Comparison of ENCODE assay signal across 26 mouse cellular contexts in the genomic region with DNA sequence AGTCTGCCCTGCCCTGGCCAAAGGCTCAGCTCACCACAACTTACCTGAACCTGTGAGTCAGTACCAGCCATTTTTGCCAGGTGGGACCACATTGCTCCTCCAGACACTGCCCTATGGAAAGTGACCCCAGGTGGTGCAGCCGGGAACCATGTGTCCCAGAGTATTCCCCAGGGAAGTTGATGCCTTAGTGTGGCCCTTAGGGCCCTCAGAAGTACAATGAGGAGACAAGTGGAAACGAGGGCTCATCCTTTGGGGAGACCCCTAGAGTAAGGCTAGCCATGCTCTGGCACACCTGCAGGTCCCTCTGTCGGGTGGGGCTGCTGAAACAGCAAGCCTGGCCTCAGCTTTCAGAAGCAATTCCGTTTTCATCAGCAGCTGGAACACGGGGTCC. TPM values are rescaled to one million over a fixed set of nuclear protein-coding genes. Genes with fewer than 3 reads are reported as not detected.
A peak's percentile ranks its signal among the peaks of the same experiment; 100 is the strongest.
DNase-seq lines count a peak whose midpoint lies in the region; ATAC-seq and TF ChIP-seq lines count a peak whose summit lies in the region.
"Had no signal": no experiment of that assay in that cellular context is flagged by ENCODE, and none has a peak within 500 bp of the region (broad histone marks: within the 10 kb centered on the region; RNA-seq: fewer than 3 reads in every experiment).

No protein-coding gene starts in this region.

- H3K36me3 ChIP-seq in hindbrain, embryonic 13.5 days: peaks cover 45% of the 10 kb centered on the region
- H3K36me3 ChIP-seq in hindbrain, embryonic 10.5 days: peaks cover 43% of the 10 kb centered on the region
- H3K36me3 ChIP-seq in midbrain, embryonic 11.5 days (ENCODE audit: control insufficient read depth, insufficient read depth, low read length): no peaks in the 10 kb centered on the region
- H3K36me3 ChIP-seq in midbrain, embryonic 16.5 days (ENCODE audit: control insufficient read depth, insufficient read depth, low read length): peaks cover 12% of the 10 kb centered on the region

- H3K9ac ChIP-seq in hindbrain, embryonic 13.5 days: 0 out of 2 replicates have a peak overlapping the region, but pooled peaks have one; percentile 21
- H3K9ac ChIP-seq in midbrain, embryonic 11.5 days (ENCODE audit: low read length): no peak overlapping the region
- H3K9ac ChIP-seq in midbrain, embryonic 16.5 days (ENCODE audit: low read depth, low read length): no peak overlapping the region
- H3K9ac ChIP-seq: forebrain, embryonic 13.5 days; hindbrain, embryonic 15.5 days; intestine, embryonic 15.5 days had no signal

- no peak for TF ChIP-seq CTCF in olfactory bulb, adult 2 months (IDR thresholded peaks at IDR 0.05; ENCODE audit: insufficient read depth, low read depth, low read length)

- no peak overlapping the region for H3K4me3 ChIP-seq in hindbrain, embryonic 13.5 days
- H3K4me3 ChIP-seq in hindbrain, embryonic 10.5 days: no peak overlapping the region
- H3K4me3 ChIP-seq in midbrain, embryonic 11.5 days (ENCODE audit: low read depth, low read length): no peak overlapping the region
- H3K4me3 ChIP-seq in midbrain, embryonic 16.5 days (ENCODE audit: low read depth, low read length): no peak overlapping the region
- no peak overlapping the region for H3K4me3 ChIP-seq in olfactory bulb, adult 2 months (ENCODE audit: insufficient read depth, low read depth, low read length)
- H3K4me3 ChIP-seq: forebrain, embryonic 10.5 days; forebrain, embryonic 13.5 days; hindbrain, embryonic 15.5 days; intestine, embryonic 15.5 days had no signal

- TF ChIP-seq POLR2A in olfactory bulb, adult 2 months (IDR thresholded peaks at IDR 0.05; ENCODE audit: insufficient read depth, low read depth, low read length): no peak

- 0 out of 2 replicates have a peak overlapping the region, but pooled peaks have one; percentile 20 for H3K27ac ChIP-seq in hindbrain, embryonic 13.5 days
- H3K27ac ChIP-seq in hindbrain, embryonic 10.5 days: no peak overlapping the region
- H3K27ac ChIP-seq in midbrain, embryonic 11.5 days (ENCODE audit: low read depth, low read length): no peak overlapping the region
- H3K27ac ChIP-seq in midbrain, embryonic 16.5 days (ENCODE audit: low read length): no peak overlapping the region
- peak overlapping the region; percentile 59; the same call in 1 of the 2 replicates for H3K27ac ChIP-seq in olfactory bulb, adult 2 months (ENCODE audit: insufficient read depth, low read depth, low read length)
- H3K27ac ChIP-seq: forebrain, embryonic 10.5 days; forebrain, embryonic 13.5 days; hindbrain, embryonic 15.5 days; intestine, embryonic 15.5 days had no signal

- 88% methylated on average over 5 of the region's 5 CpGs for WGBS in hindbrain, embryonic 13.5 days
- WGBS in hindbrain, embryonic 10.5 days: 88% methylated on average over 5 of the region's 5 CpGs
- WGBS in midbrain, embryonic 11.5 days: 82% methylated on average over 5 of the region's 5 CpGs
- WGBS in midbrain, embryonic 16.5 days: 86% methylated on average over 5 of the region's 5 CpGs
- 77% methylated on average over 5 of the region's 5 CpGs for WGBS in olfactory bulb, adult 2 months

- no peak for ATAC-seq in hindbrain, embryonic 13.5 days (ENCODE audit: low FRiP score)
- no peak for ATAC-seq in midbrain, embryonic 11.5 days (ENCODE audit: low FRiP score)
- ATAC-seq in midbrain, embryonic 16.5 days: no peak
- ATAC-seq: intestine, embryonic 15.5 days had no signal

- peak; percentile 83 for DNase-seq in heart, adult 11 months
- no peak for DNase-seq in heart, postnatal 10 days
- DNase-seq in hindbrain, embryonic 10.5 days (ENCODE audit: low spot score): no peak
- DNase-seq in midbrain, embryonic 11.5 days (ENCODE audit: low spot score, missing footprints): peak; percentile 82
- DNase-seq: adrenal gland, adult 2 months; adrenal gland, postnatal 14 days; B cell, adult 2 months; cerebellum, adult 11 months; cerebellum, adult 8-10 months; gastrocnemius, postnatal 10 days; gastrocnemius, postnatal 36 days; heart, postnatal 36 days had no signal

- H3K4me1 ChIP-seq in hindbrain, embryonic 13.5 days (replicated peaks): peaks cover 14% of the 10 kb centered on the region
- H3K4me1 ChIP-seq in hindbrain, embryonic 10.5 days (replicated peaks): peaks cover 17% of the 10 kb centered on the region; the same call in 1 of the 2 replicates
- peaks cover 2% of the 10 kb centered on the region; the same call in 1 of the 2 replicates for H3K4me1 ChIP-seq in midbrain, embryonic 11.5 days (ENCODE audit: control insufficient read depth, insufficient read depth, low read length)
- H3K4me1 ChIP-seq in midbrain, embryonic 16.5 days (ENCODE audit: control insufficient read depth, insufficient read depth, low read length): no peaks in the 10 kb centered on the region
- peaks cover 49% of the 10 kb centered on the region for H3K4me1 ChIP-seq in olfactory bulb, adult 2 months (ENCODE audit: control insufficient read depth, insufficient read depth, low read length)
- H3K4me1 ChIP-seq: intestine, embryonic 15.5 days had no signal

- H3K27me3 ChIP-seq in hindbrain, embryonic 13.5 days: no peaks in the 10 kb centered on the region
- H3K27me3 ChIP-seq in hindbrain, embryonic 10.5 days (ENCODE audit: insufficient read depth, poor library complexity, severe bottlenecking): no peaks in the 10 kb centered on the region
- H3K27me3 ChIP-seq in midbrain, embryonic 11.5 days (ENCODE audit: control insufficient read depth, insufficient read depth, low read length): no peaks in the 10 kb centered on the region
- no peaks in the 10 kb centered on the region for H3K27me3 ChIP-seq in midbrain, embryonic 16.5 days (ENCODE audit: control insufficient read depth, insufficient read depth, low read depth, low read length)
- H3K27me3 ChIP-seq: forebrain, embryonic 13.5 days; hindbrain, embryonic 15.5 days had no signal

- H3K9me3 ChIP-seq in hindbrain, embryonic 13.5 days: no peaks in the 10 kb centered on the region
- no peaks in the 10 kb centered on the region for H3K9me3 ChIP-seq in hindbrain, embryonic 10.5 days
- H3K9me3 ChIP-seq in midbrain, embryonic 11.5 days (ENCODE audit: control insufficient read depth, low read length): no peaks in the 10 kb centered on the region
- H3K9me3 ChIP-seq in midbrain, embryonic 16.5 days (replicated peaks; ENCODE audit: control insufficient read depth, low read length, poor library complexity, severe bottlenecking): no peaks in the 10 kb centered on the region
- H3K9me3 ChIP-seq: forebrain, embryonic 10.5 days; forebrain, embryonic 13.5 days; hindbrain, embryonic 15.5 days; intestine, embryonic 15.5 days had no signal

- intact Hi-C loops in heart, postnatal 10 days (cut with DNase I): no loop called here

- H3K4me2 ChIP-seq in hindbrain, embryonic 13.5 days: no peak overlapping the region
- H3K4me2 ChIP-seq in midbrain, embryonic 11.5 days: no peak overlapping the region
- no peak overlapping the region for H3K4me2 ChIP-seq in midbrain, embryonic 16.5 days (ENCODE audit: low read length)
- H3K4me2 ChIP-seq: forebrain, embryonic 13.5 days; heart, embryonic 11.5 days; hindbrain, embryonic 15.5 days; intestine, embryonic 15.5 days had no signal

RNA-seq across cellular contexts. Expression of gene Mtg2, which starts 16.2 kb away (rescaled TPM):
- 10 to 100 TPM; 15.5 to 16.0 TPM for total RNA-seq in heart, postnatal 10 days (2021)
- 31.9 and 35.0 TPM in 2 replicates for polyA plus RNA-seq in hindbrain, embryonic 13.5 days (2015; fragmentation: Nextera tagmentation; extraction: Ambion mirVana)
- 33.9 TPM in 2 replicates for polyA plus RNA-seq in hindbrain, embryonic 10.5 days (2016; fragmentation: Nextera tagmentation; extraction: Ambion mirVana)
- polyA plus RNA-seq in midbrain, embryonic 11.5 days (2014; fragmentation: Nextera tagmentation; extraction: Ambion mirVana): 29.8 and 30.3 TPM in 2 replicates
- polyA plus RNA-seq in midbrain, embryonic 16.5 days (2015; fragmentation: Nextera tagmentation; extraction: Ambion mirVana): 34.9 and 35.7 TPM in 2 replicates
- polyA plus RNA-seq in olfactory bulb, adult 2 months (2012; ENCODE audit: insufficient read depth, insufficient read length, low replicate concordance, missing spikeins): not detected in 2 replicates

RNA-seq across cellular contexts. Expression of gene Hrh3, which starts 17.7 kb away (rescaled TPM):
- not detected for total RNA-seq in heart, postnatal 10 days (2021)
- 3.1 TPM in 2 replicates for polyA plus RNA-seq in hindbrain, embryonic 13.5 days (2015; fragmentation: Nextera tagmentation; extraction: Ambion mirVana)
- 1.5 and 4.2 TPM in 2 replicates for polyA plus RNA-seq in hindbrain, embryonic 10.5 days (2016; fragmentation: Nextera tagmentation; extraction: Ambion mirVana)
- polyA plus RNA-seq in midbrain, embryonic 11.5 days (2014; fragmentation: Nextera tagmentation; extraction: Ambion mirVana): 3.0 and 3.2 TPM in 2 replicates
- 3.3 TPM in 2 replicates for polyA plus RNA-seq in midbrain, embryonic 16.5 days (2015; fragmentation: Nextera tagmentation; extraction: Ambion mirVana)
- polyA plus RNA-seq in olfactory bulb, adult 2 months (2012; ENCODE audit: insufficient read depth, insufficient read length, low replicate concordance, missing spikeins): not detected in 2 replicates
- total RNA-seq: adrenal gland, adult 2 months; adrenal gland, postnatal 14 days; CH12.LX; gastrocnemius, adult 18-20 months; gastrocnemius, postnatal 36 days; granulocyte monocyte progenitor cell, adult 5-6 weeks; MEL had no signal
- polyA plus RNA-seq: heart, embryonic 11.5 days; heart, embryonic 14.5 days; heart, postnatal 0 days had no signal

RNA-seq across cellular contexts. Expression of gene Osbpl2, which starts 32.5 kb away (rescaled TPM):
- 10 to 100 TPM; 31.2 to 37.0 TPM for total RNA-seq in heart, postnatal 10 days (2021)
- polyA plus RNA-seq in hindbrain, embryonic 13.5 days (2015; fragmentation: Nextera tagmentation; extraction: Ambion mirVana): 58.2 and 60.8 TPM in 2 replicates
- 29.0 and 42.2 TPM in 2 replicates for polyA plus RNA-seq in hindbrain, embryonic 10.5 days (2016; fragmentation: Nextera tagmentation; extraction: Ambion mirVana)
- polyA plus RNA-seq in midbrain, embryonic 11.5 days (2014; fragmentation: Nextera tagmentation; extraction: Ambion mirVana): 43.3 and 46.3 TPM in 2 replicates
- 75.5 and 76.1 TPM in 2 replicates for polyA plus RNA-seq in midbrain, embryonic 16.5 days (2015; fragmentation: Nextera tagmentation; extraction: Ambion mirVana)
- not detected in 2 replicates for polyA plus RNA-seq in olfactory bulb, adult 2 months (2012; ENCODE audit: insufficient read depth, insufficient read length, low replicate concordance, missing spikeins)

RNA-seq across cellular contexts. Expression of gene Ss18l1, which starts 44.3 kb away (rescaled TPM):
- total RNA-seq in heart, postnatal 10 days (2021): 1 to 10 TPM; 2.7 to 4.0 TPM
- 52.7 TPM in 2 replicates for polyA plus RNA-seq in hindbrain, embryonic 13.5 days (2015; fragmentation: Nextera tagmentation; extraction: Ambion mirVana)
- polyA plus RNA-seq in hindbrain, embryonic 10.5 days (2016; fragmentation: Nextera tagmentation; extraction: Ambion mirVana): 10.0 and 14.7 TPM in 2 replicates
- polyA plus RNA-seq in midbrain, embryonic 11.5 days (2014; fragmentation: Nextera tagmentation; extraction: Ambion mirVana): 14.6 and 17.8 TPM in 2 replicates
- 70.4 and 74.3 TPM in 2 replicates for polyA plus RNA-seq in midbrain, embryonic 16.5 days (2015; fragmentation: Nextera tagmentation; extraction: Ambion mirVana)
- not detected in 2 replicates for polyA plus RNA-seq in olfactory bulb, adult 2 months (2012; ENCODE audit: insufficient read depth, insufficient read length, low replicate concordance, missing spikeins)

RNA-seq across cellular contexts. Expression of gene Psma7, which starts 44.4 kb away (rescaled TPM):
- total RNA-seq in heart, postnatal 10 days (2021): 100 to 1,000 TPM; 187 to 188 TPM
- polyA plus RNA-seq in hindbrain, embryonic 13.5 days (2015; fragmentation: Nextera tagmentation; extraction: Ambion mirVana): 665 and 670 TPM in 2 replicates
- polyA plus RNA-seq in hindbrain, embryonic 10.5 days (2016; fragmentation: Nextera tagmentation; extraction: Ambion mirVana): 794 and 830 TPM in 2 replicates
- 697 and 701 TPM in 2 replicates for polyA plus RNA-seq in midbrain, embryonic 11.5 days (2014; fragmentation: Nextera tagmentation; extraction: Ambion mirVana)
- 504 and 541 TPM in 2 replicates for polyA plus RNA-seq in midbrain, embryonic 16.5 days (2015; fragmentation: Nextera tagmentation; extraction: Ambion mirVana)
- polyA plus RNA-seq in olfactory bulb, adult 2 months (2012; ENCODE audit: insufficient read depth, insufficient read length, low replicate concordance, missing spikeins): not detected in 2 replicates

Comparison
In these comparisons a context has a peak if more than half of its experiments do, and no peak if none do; other contexts are left out.
1. DNase-seq: peak in heart, adult 11 months (single experiment) and midbrain, embryonic 11.5 days (single experiment); none in heart, postnatal 10 days (0 of 2) and hindbrain, embryonic 10.5 days (single experiment).
2. H3K27ac ChIP-seq: peak in hindbrain, embryonic 13.5 days (single experiment) and olfactory bulb, adult 2 months (single experiment); none in hindbrain, embryonic 10.5 days (single experiment), midbrain, embryonic 11.5 days (single experiment) and midbrain, embryonic 16.5 days (single experiment).